Mouse (Mus musculus) olfactory bulb, adult 2 months (tissue): ENCODE results near the gene Gabpb1.

Experiments
- CTCF ChIP-seq: fragments of 200-500 bp; IDR thresholded peaks from 2 replicates; pipeline ENCODE4 v1.5.1; 2012; ENCODE audit warnings: low read depth, mild to moderate bottlenecking, low read length, moderate library complexity; ENCODE audit not compliant: insufficient read depth
- POLR2A ChIP-seq: fragments of 200-500 bp; IDR thresholded peaks from 2 replicates; pipeline ENCODE4 v1.6.1; 2012; ENCODE audit warnings: mild to moderate bottlenecking, low read depth, low read length, moderate library complexity; ENCODE audit not compliant: insufficient read depth

GRCm38 (mm10) chr2:126606688-126607062 lies 69.5 kb downstream of the Gabpb1 start:
- no peak for TF ChIP-seq CTCF
- no peak for TF ChIP-seq POLR2A
